Mouse (Mus musculus) embryonic facial prominence, embryonic 15.5 days (tissue): ENCODE data around the gene Bhlhe40. TPM values are rescaled to one million over a fixed set of nuclear protein-coding genes. Genes with fewer than 3 reads are reported as not detected.

Source experiments
- polyA plus RNA-seq: library from polyadenylated mRNA; unstranded; fragments of >200 nt; fragmentation: Nextera tagmentation; extraction: Ambion mirVana; gene quantifications from 2 replicates; pipeline ENCODE4 v1.2.1, GENCODE M21; 2015

Bhlhe40 gene
- polyA plus RNA-seq, 1 experiment from 2014 or later, result 27.4 TPM

Other genes starting within 250 kb of the Bhlhe40 start
- gene Arl8b, start 122.5 kb downstream of the Bhlhe40 start, polyA plus RNA-seq, result 76.4 and 83.7 TPM in 2 replicates
- gene Edem1, start 168.0 kb downstream of the Bhlhe40 start, polyA plus RNA-seq, result 20.8 and 22.0 TPM in 2 replicates